Mouse (Mus musculus): ENCODE measurements at regions not wholly inside any gene's neighbourhood (a gene's known extent, or its start where the extent isn't known, plus 50 kb on each side); places are given as distances from the start of the nearest gene placed in this dataset.
"Not testable (repeated sequence)": the region's sequence is repeated elsewhere in the genome, so short reads cannot be mapped to it uniquely, and the experiment has no call there.

DNA sequence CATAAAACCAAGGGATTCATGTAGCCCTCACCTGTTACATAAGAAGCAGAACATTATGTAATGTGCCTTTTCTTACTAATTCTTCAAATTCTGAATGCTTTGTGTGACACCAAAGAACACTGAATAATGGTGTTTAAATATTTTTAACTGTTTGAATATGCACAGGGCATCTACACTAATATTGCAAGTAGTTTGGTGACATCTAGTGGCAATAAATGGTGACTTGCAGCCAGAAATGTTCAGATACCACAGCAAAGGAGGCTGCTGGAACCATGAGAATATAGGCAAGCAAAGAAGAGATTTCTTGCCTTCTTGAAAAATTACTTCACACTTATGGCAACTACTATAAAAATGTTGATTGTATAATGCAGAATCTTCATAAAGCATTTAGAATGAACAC lies 159.6 kb upstream of the G2e3 start:
- in situ Hi-C loops (cut with MboI; ENCODE audit: low pct_unique_long_range_greater_than_20kb), result loop anchor here (25.0 kb wide), 1 partner anchor 1826 kb away; no protein-coding TSS in a partner anchor
- ChIA-PET POLR2A (no interaction called here), CTCF (no interaction called here)
- TF ChIP-seq CTCF (IDR thresholded peaks at IDR 0.05), result peak; percentile 45
- no peak for DNase-seq (ENCODE audit: low read depth, low spot score)
- no peak for ATAC-seq
- peaks cover 8% of the 10 kb centered on the region for H3K27me3 ChIP-seq

DNA sequence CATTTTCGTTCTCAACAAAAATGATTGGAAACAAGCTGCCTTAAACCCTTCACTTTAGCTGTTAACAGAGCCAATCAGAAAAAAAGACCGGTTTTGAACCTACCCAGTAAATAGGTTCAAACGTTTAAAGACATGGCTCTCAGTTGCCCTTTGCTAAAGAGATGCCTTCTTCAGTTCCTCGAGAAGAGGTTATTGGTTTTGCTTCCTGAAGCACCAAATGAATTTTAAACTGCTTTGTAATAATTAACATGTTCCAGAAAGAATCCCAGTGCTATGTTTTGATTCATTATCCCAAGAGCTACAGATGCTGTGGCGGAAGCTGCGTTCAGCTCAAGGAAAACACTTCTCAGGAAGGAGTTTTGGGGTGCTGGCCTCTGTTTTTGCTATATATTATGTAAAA lies 160.1 kb upstream of the G2e3 start:
- ATAC-seq (no peak), DNase-seq (ENCODE audit: low read depth, low spot score) (no peak)
- CTCF ChIA-PET, result no interaction called here
- in situ Hi-C loops (cut with MboI; ENCODE audit: low pct_unique_long_range_greater_than_20kb), result loop anchor here (25.0 kb wide), 1 partner anchor 1825 kb away; no protein-coding TSS in a partner anchor
- H3K27me3 ChIP-seq, result peaks cover 8% of the 10 kb centered on the region
- POLR2A ChIA-PET, result no interaction called here
- no peak for TF ChIP-seq CTCF (IDR thresholded peaks at IDR 0.05)

DNA sequence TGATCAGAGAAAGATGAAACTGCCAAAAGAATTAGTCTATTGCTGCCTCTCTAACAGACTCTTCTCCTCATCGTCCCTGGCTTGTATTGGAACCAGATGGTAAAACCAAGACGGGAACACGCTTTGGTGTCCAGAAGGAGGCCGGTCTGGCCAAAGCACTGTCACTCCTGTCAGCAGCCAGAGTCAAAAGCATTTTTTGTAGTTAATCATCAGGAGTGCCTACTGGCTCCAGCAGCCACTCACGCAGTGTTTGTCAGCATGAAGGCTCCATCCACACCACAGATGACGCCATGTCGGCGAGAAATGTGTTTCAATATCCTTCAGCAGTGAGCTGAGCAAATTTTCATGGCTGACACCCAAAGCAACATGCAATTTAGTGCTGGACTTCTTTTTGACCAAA lies 162.1 kb upstream of the G2e3 start:
- no peak for TF ChIP-seq CTCF (IDR thresholded peaks at IDR 0.05)
- no peak for ATAC-seq
- peaks cover 2% of the 10 kb centered on the region for H3K27me3 ChIP-seq
- no peak for DNase-seq (ENCODE audit: low read depth, low spot score)
- ChIA-PET CTCF (no interaction called here), POLR2A (no interaction called here)
- in situ Hi-C loops (cut with MboI; ENCODE audit: low pct_unique_long_range_greater_than_20kb), result loop anchor here (25.0 kb wide), 1 partner anchor 1823 kb away; no protein-coding TSS in a partner anchor

DNA sequence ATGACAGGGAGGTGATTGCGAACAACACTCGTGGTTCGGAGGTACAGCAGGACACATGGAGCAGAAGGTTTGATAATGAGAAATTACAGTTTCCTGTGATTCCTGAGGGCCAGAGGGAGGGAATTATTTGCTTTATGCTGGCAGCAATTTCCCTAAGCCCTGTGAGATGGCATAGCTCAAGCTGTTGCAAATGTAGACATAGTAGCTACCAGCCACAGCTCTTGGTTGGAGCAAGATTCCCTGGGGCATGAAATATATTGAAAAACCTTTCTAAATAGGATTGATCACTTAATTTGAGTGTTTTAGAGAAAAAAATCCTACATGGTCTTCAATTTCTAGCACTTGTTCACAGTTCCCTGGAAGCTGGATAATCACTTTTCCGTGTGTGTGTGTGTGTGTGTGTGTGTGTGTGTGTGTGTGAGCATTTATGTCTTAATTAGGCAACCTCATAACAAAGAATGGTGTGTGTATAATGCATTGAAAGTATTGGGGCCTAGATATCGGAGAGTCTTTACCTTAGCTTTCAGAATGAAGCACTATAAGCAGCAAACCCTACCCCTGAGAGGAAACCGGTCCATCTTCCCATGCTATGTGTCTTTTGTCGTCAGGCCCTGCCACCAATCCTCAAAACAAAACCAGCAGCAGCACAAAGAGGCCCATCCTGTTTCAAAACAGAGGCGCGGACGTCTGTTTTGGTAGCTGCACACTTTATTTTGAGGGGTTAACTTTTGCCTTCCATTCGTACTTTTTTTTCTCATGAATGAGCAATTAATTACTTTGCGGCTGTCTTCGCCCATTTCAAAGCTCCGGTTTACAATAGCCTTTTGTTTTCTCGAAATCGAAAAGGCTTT lies 172.7 kb upstream of the G2e3 start:
- in situ Hi-C loops (cut with MboI; ENCODE audit: low pct_unique_long_range_greater_than_20kb), result loop anchor here (25.0 kb wide), 1 partner anchor 1813 kb away; no protein-coding TSS in a partner anchor
- no peak for ATAC-seq
- ChIA-PET POLR2A (interaction anchor here (0.7 kb wide), 1 partner anchor 563 kb away, joined by 3 read pairs; no protein-coding TSS in a partner anchor), CTCF (interaction anchor here (1.3 kb wide), 1 partner anchor 20 kb away, joined by 3 read pairs; no protein-coding TSS in a partner anchor)
- TF ChIP-seq CTCF (IDR thresholded peaks at IDR 0.05), result no peak
- H3K27me3 ChIP-seq, result peaks cover 6% of the 10 kb centered on the region
- no peak for DNase-seq (ENCODE audit: low read depth, low spot score)

DNA sequence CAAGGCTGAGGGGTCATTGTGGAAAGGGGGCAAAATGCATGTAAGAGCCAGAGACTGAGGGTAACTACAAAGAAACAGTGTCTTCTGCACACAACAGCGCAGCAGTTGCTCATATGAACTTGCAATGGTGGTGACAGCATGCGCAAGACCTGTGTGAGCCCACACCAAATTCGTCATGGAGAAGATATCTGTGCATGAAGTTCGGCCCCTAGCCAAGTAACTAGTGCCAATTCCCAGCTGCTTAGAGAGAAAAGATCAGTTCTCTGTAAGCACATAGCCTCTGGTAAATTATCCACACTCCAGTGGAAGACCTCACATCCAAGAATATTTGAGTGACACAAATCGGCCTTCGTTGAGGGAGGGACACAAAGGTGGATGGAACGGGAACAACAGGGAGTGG lies 182.7 kb upstream of the G2e3 start:
- CTCF ChIA-PET, result no interaction called here
- DNase-seq (ENCODE audit: low read depth, low spot score) (no peak), ATAC-seq (no peak)
- no peak for TF ChIP-seq CTCF (IDR thresholded peaks at IDR 0.05)
- peaks cover 6% of the 10 kb centered on the region for H3K27me3 ChIP-seq
- in situ Hi-C loops (cut with MboI; ENCODE audit: low pct_unique_long_range_greater_than_20kb), result no loop called here
- POLR2A ChIA-PET, result no interaction called here

DNA sequence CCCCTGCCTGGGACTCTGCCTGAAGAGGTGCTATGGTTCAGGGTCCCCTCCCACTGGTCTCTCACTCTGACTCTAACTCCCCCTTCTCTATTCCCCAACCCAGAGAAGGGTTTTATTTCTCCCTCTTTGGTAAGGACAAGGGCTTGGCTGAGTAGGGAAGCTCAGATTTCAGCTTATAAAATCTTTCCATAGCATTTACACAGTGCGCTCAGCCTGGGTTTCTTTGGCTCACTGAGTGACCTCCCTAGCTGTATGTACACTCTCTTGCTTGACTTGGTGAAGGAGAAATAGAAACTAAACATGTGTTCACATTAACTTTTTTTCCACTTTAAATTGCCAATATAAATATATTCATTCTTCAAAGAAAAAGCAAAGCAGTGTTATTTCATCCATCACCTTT lies 186.9 kb upstream of the G2e3 start:
- in situ Hi-C loops (cut with MboI; ENCODE audit: low pct_unique_long_range_greater_than_20kb), result no loop called here
- H3K27me3 ChIP-seq, result peaks cover 7% of the 10 kb centered on the region
- DNase-seq (ENCODE audit: low read depth, low spot score) (no peak), ATAC-seq (no peak)
- TF ChIP-seq CTCF (IDR thresholded peaks at IDR 0.05), result no peak
- POLR2A ChIA-PET, result no interaction called here
- CTCF ChIA-PET, result no interaction called here

DNA sequence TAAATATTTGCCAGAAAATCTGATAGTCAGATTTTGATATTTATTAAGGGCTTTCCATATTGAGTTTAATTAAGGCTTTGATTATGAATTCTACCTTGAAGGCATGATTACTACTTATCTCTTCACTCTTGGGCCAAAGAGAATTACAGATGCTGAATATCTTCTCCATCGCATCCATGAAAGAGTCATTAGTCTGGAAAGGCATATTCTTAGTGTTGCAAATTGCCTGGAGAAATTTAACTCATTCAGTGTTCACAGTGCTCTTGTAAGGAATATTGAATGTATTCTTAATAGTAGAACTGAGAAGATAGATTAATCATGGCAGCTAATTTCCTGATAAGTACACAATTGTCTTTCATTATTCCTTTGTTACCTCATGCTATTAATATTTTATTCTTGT lies 187.7 kb upstream of the G2e3 start:
- ATAC-seq (no peak), DNase-seq (ENCODE audit: low read depth, low spot score) (no peak)
- in situ Hi-C loops (cut with MboI; ENCODE audit: low pct_unique_long_range_greater_than_20kb), result no loop called here
- ChIA-PET CTCF (no interaction called here), POLR2A (interaction anchor here (0.7 kb wide), 1 partner anchor 849 kb away, joined by 3 read pairs; no protein-coding TSS in a partner anchor)
- peaks cover 7% of the 10 kb centered on the region for H3K27me3 ChIP-seq
- no peak for TF ChIP-seq CTCF (IDR thresholded peaks at IDR 0.05)

DNA sequence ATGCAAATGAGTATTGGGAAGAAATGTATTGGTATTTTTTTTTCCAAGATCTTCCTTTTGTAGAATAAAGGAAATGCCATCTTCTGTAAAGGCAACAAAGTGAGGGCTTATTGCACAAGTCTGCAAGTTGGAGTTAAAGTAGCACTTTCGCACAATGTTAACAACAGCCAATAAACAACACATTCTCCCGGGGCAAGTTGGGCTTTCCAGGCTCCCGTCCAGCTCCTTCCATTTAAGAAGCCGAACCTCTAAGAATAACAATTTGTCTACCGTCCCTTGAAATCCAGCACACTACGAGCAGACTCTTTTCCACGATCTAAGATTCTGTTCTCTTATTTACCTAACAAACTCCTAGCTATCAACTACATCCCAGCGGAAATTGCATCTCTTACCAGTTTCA lies 199.9 kb upstream of the G2e3 start:
- CTCF ChIA-PET, result no interaction called here
- ATAC-seq, result no peak
- POLR2A ChIA-PET, result no interaction called here
- in situ Hi-C loops (cut with MboI; ENCODE audit: low pct_unique_long_range_greater_than_20kb), result no loop called here
- peaks cover 6% of the 10 kb centered on the region for H3K27me3 ChIP-seq
- DNase-seq (ENCODE audit: low read depth, low spot score), result no peak
- no peak for TF ChIP-seq CTCF (IDR thresholded peaks at IDR 0.05)

DNA sequence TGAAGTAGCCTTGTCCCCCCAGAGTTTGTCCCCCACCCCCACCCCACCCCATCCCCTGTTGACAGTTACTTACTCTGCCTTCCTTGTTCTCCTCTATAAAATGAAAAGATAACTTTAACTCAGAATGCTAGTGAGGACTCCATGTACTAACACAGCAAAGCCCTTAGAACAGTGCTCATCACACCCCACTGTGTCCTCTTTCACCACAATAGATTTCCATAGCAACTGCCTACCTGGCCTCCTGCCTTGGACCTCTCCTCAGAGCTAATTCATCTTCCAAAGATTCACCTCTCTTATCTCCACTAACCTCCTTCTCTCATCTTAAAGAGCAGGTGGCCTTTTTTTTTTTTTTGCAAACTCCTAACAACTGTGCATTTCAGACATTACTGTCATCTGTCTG lies 204.0 kb upstream of the G2e3 start:
- DNase-seq (ENCODE audit: low read depth, low spot score), result no peak
- ChIA-PET CTCF (no interaction called here), POLR2A (no interaction called here)
- in situ Hi-C loops (cut with MboI; ENCODE audit: low pct_unique_long_range_greater_than_20kb), result no loop called here
- ATAC-seq, result no peak
- H3K27me3 ChIP-seq, result peaks cover 10% of the 10 kb centered on the region
- TF ChIP-seq CTCF (IDR thresholded peaks at IDR 0.05), result no peak

DNA sequence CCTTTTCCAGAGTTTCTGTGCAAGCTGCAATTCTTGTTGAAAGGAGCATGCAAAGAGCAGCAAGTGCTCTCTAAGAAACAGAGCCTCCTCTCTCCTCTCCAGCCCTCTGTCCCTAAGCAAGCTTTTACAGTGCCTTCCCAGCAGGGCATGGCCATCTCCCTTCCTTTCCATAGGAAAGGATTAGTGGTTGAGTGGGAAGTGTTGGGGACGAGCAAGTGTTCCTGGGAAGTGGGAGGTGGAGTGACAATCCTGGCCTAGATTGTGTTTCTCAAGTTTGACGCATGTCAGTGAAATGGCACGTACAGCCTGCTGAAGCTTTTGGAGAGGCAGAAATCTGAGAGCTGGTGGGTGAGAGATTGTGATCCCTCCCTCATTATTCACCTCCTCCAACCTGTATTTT lies 204.7 kb upstream of the G2e3 start:
- H3K27me3 ChIP-seq, result peaks cover 4% of the 10 kb centered on the region
- DNase-seq (ENCODE audit: low read depth, low spot score) (no peak), ATAC-seq (no peak)
- TF ChIP-seq CTCF (IDR thresholded peaks at IDR 0.05), result no peak
- in situ Hi-C loops (cut with MboI; ENCODE audit: low pct_unique_long_range_greater_than_20kb), result no loop called here
- ChIA-PET POLR2A (no interaction called here), CTCF (no interaction called here)

DNA sequence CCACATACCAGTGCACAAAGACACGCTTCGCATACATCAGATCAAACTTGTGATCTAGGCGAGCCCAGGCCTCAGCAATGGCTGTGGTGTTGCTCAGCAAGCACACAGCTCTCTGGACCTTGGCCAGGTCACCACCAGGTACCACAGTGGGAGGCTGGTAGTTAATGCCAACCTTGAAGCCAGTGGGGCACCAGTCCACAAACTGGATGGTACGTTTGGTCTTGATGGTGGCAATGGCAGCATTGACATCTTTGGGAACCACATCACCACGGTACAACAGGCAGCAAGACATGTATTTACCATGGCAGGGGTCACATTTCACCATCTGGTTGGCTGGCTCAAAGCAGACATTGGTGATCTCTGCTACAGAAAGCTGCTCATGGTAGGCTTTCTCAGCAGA lies 214.2 kb upstream of the G2e3 start:
- DNase-seq (ENCODE audit: low read depth, low spot score); POLR2A ChIA-PET; CTCF ChIA-PET; ATAC-seq; H3K27me3 ChIP-seq; in situ Hi-C loops (cut with MboI; ENCODE audit: low pct_unique_long_range_greater_than_20kb): not testable (repeated sequence)

DNA sequence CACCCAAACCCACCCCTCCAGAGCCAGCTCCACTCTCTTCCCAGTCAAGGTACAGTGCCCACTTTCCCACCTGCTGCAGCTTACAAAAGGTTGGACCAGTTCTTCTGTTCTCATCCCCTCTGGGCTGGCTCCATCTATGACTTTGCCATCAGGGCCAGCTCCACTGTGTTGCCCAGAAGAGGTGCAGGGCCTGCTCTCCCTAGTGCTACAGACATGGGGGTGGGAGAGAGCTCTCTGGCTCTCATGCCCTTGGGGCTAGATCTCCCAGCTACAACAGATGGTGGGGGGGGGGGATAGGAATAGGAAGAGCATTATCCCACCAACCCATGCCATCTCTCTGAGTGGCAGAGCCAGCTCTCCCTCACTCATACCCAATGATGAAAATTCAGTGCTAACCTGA lies 219.6 kb upstream of the G2e3 start:
- CTCF ChIA-PET, result no interaction called here
- ATAC-seq, result no peak
- no peaks in the 10 kb centered on the region for H3K27me3 ChIP-seq
- POLR2A ChIA-PET, result no interaction called here
- no peak for TF ChIP-seq CTCF (IDR thresholded peaks at IDR 0.05)
- in situ Hi-C loops (cut with MboI; ENCODE audit: low pct_unique_long_range_greater_than_20kb), result no loop called here
- DNase-seq (ENCODE audit: low read depth, low spot score), result no peak
